Mouse (Mus musculus) cerebellum, postnatal 14 days (tissue): Measurements from ENCODE around the gene Gfer.

Source experiments
- DNase-seq, 2 experiments: peaks; one replicate each; pipeline ENCODE4 v3.0.0; 2021; ENCODE audit warnings: mixed read lengths in 2 of 2

Gene Gfer

DNA sequence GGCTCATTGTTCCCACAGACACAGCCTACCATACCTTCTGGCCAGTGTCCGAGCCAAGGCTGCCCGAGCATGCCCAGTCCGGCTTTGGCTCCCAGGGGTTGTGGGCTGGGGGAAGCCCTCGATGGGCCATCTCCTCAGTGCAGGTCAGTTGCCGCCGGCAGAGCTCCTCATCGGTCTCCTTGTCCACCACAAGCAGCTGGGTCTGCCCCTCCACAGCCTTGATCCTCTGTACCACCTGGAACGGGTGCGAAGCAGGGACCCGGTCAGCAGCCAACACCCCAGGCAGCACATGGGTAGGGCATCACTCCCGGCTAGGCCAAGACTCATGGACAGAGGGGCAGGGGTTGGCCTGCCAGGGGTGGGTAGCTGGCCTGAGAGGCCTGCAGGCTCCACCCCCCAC lies 48.5 kb downstream of the Gfer start:
- no peak for DNase-seq

GRCm38 (mm10) chr17:24646381-24646780 lies 49.6 kb downstream of the Gfer start:
- DNase-seq, result no peak

DNA sequence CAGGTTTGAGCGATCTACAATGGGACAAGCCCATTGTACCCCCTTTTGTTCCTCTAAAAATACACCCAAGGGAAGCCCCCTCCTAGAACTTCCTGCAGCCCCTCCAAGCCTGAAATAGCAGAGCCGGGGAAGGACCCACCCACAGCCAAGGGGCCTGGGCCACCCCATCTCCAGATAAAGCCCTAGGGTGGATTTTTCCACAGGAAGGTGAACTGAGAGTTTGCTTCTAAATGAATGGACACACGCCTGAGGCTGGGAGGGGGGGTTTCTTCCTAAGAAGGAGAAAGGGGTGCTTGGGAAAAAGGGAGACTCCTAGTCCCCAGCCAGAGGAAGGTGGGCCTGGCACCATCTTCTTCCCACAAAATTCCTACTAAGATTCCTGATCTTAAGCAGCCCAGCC lies 50.0 kb downstream of the Gfer start:
- DNase-seq, result no peak

DNA sequence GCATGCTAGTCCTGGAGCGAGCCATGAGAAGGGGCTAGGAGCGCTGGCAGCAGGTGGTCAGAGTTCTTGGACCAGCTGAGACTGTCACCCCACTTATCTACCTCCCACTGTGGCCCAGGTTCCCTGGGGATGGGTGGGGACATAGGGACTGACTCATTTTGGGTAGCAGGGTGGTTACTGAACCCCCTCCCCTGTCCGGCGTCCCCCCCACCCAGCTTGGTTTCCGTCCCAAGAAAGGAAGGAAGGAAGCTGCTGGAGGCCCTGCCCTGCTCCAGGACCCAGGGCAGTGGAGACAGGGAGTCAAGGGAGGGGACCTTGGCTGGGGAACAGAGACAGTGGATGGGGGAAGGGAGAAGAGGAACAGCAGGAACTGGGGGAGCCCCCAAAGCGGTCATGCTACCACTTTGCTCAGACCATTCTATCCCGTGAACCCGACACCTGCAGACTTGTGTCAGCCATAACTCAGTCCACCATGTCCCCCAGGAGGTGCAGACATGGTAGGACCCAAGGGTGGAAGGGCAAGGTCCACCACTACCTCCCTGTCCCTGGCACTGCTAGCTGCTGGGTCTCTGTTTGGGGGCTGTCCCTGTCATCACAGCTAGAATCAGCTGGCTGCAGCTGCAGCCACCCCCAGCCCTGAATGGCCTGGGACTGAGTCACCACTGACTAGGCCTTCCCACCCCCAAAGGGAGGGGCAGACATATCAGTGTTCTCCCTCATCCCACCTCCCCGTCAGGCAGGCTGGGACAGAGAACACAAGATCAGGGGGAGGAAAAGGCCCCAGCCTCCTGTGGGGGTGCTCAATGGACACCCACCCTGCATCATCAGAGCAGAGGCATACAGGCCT lies 50.9 kb downstream of the Gfer start:
- no peak for DNase-seq

- DNase-seq, result no peak
Observed at GRCm38 (mm10) chr17:24644030-24644715, 51.8 kb downstream of the Gfer start.
